Mouse (Mus musculus) embryonic fibroblast, embryonic 13.5 days (primary cell): Measurements from ENCODE around the gene Tmem248. TPM values are rescaled to one million over a fixed set of nuclear protein-coding genes. Genes with fewer than 3 reads are reported as not detected.

Experiments
- H3K27ac ChIP-seq: 2 replicates; pipeline ENCODE4 v1.5.1; 2012; ENCODE audit warnings: low read length, control low read depth, inconsistent platforms; ENCODE audit not compliant: insufficient read depth
- H3K4me1 ChIP-seq: 2 replicates; pipeline ENCODE4 v1.6.1; 2011; ENCODE audit warnings: low read length; ENCODE audit not compliant: control insufficient read depth, insufficient read depth
- H3K4me3 ChIP-seq: 2 replicates; pipeline ENCODE4 v1.5.1; 2011; ENCODE audit warnings: mild to moderate bottlenecking, control low read depth, low read length; ENCODE audit not compliant: insufficient read depth
- CTCF ChIP-seq: IDR thresholded peaks from 2 replicates; pipeline ENCODE4 v1.5.1; 2011; ENCODE audit warnings: mild to moderate bottlenecking, control low read depth, low read length, moderate library complexity, borderline replicate concordance; ENCODE audit not compliant: insufficient read depth
- POLR2A ChIP-seq: IDR thresholded peaks from 2 replicates; pipeline ENCODE4 v1.6.1; 2011; ENCODE audit warnings: low read depth, mild to moderate bottlenecking, control low read depth, low read length, moderate library complexity
- polyA plus RNA-seq: library from polyadenylated mRNA; stranded (reverse); fragments of >200 nt; gene quantifications from 2 replicates; pipeline ENCODE4 v1.2.4, GENCODE M21; 2011; ENCODE audit warnings: low read depth; ENCODE audit not compliant: missing spikeins, insufficient read length

Tmem248 gene
- polyA plus RNA-seq, 1 experiment: 42.9 TPM

GRCm38 (mm10) chr5:130278011-130278472, 61.2 kb downstream of the Tmem248 start:
- no peak overlapping the region for H3K27ac ChIP-seq
- no peak overlapping the region for H3K4me3 ChIP-seq
- TF ChIP-seq CTCF (no peak), POLR2A (no peak)
- no peaks in the 10 kb centered on the region for H3K4me1 ChIP-seq

GRCm38 (mm10) chr5:130283079-130283732, 66.3 kb downstream of the Tmem248 start:
- H3K27ac ChIP-seq: no peak overlapping the region
- H3K4me1 ChIP-seq: no peaks in the 10 kb centered on the region
- no peak overlapping the region for H3K4me3 ChIP-seq
- TF ChIP-seq CTCF: no peak
- no peak for TF ChIP-seq POLR2A

GRCm38 (mm10) chr5:130288106-130288505, 71.2 kb downstream of the Tmem248 start:
- TF ChIP-seq POLR2A (no peak), CTCF (no peak)
- Histone ChIP-seq H3K4me1 (no peaks in the 10 kb centered on the region), H3K4me3 (no peak overlapping the region), H3K27ac (no peak overlapping the region)

GRCm38 (mm10) chr5:130290242-130290641, 73.4 kb downstream of the Tmem248 start:
- Histone ChIP-seq H3K4me1 (no peaks in the 10 kb centered on the region), H3K4me3 (no peak overlapping the region), H3K27ac (no peak overlapping the region)
- no peak for TF ChIP-seq POLR2A
- TF ChIP-seq CTCF: no peak

- Histone ChIP-seq H3K4me1 (no peaks in the 10 kb centered on the region), H3K27ac (no peak overlapping the region), H3K4me3 (no peak overlapping the region)
- TF ChIP-seq POLR2A: no peak
Measured at GRCm38 (mm10) chr5:130290775-130291174, 73.9 kb downstream of the Tmem248 start.

- Histone ChIP-seq H3K4me1 (no peaks in the 10 kb centered on the region), H3K27ac (no peak overlapping the region), H3K4me3 (no peak overlapping the region)
- TF ChIP-seq POLR2A (no peak), CTCF (no peak)
Measured at GRCm38 (mm10) chr5:130292976-130293375, 76.1 kb downstream of the Tmem248 start.

Other genes with a start within 250 kb of the Tmem248 start
- 43.4 and 49.9 TPM in 2 replicates for gene Gusb, start 214.0 kb upstream of the Tmem248 start, polyA plus RNA-seq
- 32.6 and 41.4 TPM in 2 replicates for gene Asl, start 187.8 kb upstream of the Tmem248 start, polyA plus RNA-seq
- gene Crcp, start 187.8 kb upstream of the Tmem248 start, polyA plus RNA-seq: 30.8 and 36.5 TPM in 2 replicates
- 34.0 and 44.9 TPM in 2 replicates for gene Tpst1, start 143.8 kb upstream of the Tmem248 start, polyA plus RNA-seq
- 3.6 and 4.4 TPM in 2 replicates for gene Kctd7, start 72.2 kb upstream of the Tmem248 start, polyA plus RNA-seq
- gene Rabgef1, start 45.3 kb upstream of the Tmem248 start, polyA plus RNA-seq: 21.8 and 27.7 TPM in 2 replicates
- gene Sbds, start 38.4 kb downstream of the Tmem248 start, polyA plus RNA-seq: 56.5 and 75.7 TPM in 2 replicates
- 15.2 and 19.7 TPM in 2 replicates for gene Tyw1, start 38.5 kb downstream of the Tmem248 start, polyA plus RNA-seq
- gene Caln1, start 152.4 kb downstream of the Tmem248 start, polyA plus RNA-seq: not detected in 2 replicates
- gene A330070K13Rik, start 167.6 kb downstream of the Tmem248 start, polyA plus RNA-seq: not detected in 2 replicates